Mouse (Mus musculus) layer of hippocampus, adult 6 months (tissue): Measurements from ENCODE around the gene Cd300e. TPM values are rescaled to one million over a fixed set of nuclear protein-coding genes. Genes with fewer than 3 reads are reported as not detected.

Experiments used
- long read RNA-seq, 2 experiments: library from polyadenylated mRNA; unstranded; transcript quantifications; one replicate each; pipeline ENCODE4 v2.0.0; 2019 to 2020
- polyA plus RNA-seq: library from polyadenylated mRNA; unstranded; fragments of <200 nt; fragmentation: Nextera tagmentation; gene quantifications from 2 replicates; pipeline ENCODE4 v1.2.3, GENCODE M21; 2021

Cd300e gene
- polyA plus RNA-seq = 0.06 TPM in 1 of 2 replicates, not detected in the other
- long read RNA-seq, experiment 1, partial matches to known transcripts = 0 of 1 reads
- long read RNA-seq, experiment 1, other reads (novel, unspliced or antisense) = 1 of 1 reads
- long read RNA-seq, experiment 2, partial matches to known transcripts = 0 of 2 reads
- long read RNA-seq, experiment 2, other reads (novel, unspliced or antisense) = 2 of 2 reads

DNA sequence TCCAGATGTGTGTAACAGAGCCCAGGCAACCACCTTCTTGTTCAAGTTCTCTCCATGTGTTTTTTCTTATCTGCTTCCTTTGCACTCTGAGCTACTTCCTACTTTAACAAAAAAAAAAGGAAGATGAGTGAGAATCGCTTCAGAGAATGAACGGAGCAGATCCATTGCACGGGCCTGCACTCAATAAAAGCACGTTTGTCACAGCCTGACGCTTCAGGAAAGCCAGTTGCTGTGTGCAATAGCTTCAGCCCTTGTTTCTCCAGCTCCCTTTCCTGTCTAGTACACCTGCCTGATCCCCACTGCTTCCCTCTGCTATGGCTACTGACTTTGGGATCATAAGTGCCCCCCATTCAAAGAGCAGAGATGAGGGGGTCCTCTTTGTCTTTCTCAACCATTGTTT lies at the start of gene Cd300e:
Gene Cd300e (minus strand): TSS at position 101 of the 400 bp plus-strand sequence.

DNA sequence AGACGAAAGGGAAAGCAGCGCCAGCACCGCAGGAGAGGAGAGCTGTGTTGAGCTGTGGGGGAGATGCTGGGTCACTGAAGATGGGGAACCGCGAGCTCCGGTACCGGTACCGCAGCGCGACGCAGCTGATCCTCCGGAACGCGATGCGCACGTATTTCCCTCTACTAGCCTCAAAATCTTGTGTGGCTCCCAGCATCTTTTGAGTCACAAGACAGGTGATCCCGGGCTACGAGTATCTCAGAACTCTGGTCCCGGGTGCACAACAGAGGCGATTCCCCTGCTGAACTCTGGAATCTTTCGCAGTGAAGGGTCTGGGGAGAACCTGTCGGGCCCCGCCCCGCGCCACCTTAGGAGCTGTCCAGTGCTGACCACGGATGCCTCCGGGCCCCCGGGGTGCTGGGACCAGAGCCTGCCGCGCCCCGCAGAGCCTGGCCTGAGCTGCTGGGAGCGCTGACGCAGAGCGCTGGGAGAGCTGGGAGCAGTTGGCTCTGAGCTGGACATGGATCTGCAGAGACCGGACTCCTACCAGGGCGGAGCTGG lies 29.5 kb upstream of the Cd300e start, which contains the start of gene Rab37:
Gene Rab37 (plus strand): TSS at position 70 of the 540 bp plus-strand sequence.

DNA sequence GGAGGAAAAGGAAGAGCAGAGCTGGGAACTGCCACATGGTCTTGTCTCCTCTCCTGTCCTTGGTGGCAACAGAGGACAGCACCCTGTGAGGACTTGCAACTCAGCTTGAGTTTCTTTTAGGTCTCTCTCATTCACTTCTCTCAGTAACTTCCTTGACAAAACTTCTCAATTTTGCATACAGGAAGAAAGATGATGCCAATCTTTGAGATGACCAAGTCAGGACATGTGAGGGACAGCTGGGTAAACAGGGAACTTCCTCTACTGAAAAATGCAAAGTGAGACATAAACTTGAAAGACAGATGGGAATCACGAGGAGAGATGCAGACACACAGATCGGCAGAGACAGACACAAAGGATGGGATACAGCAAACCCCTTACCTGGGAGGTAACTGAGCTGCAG lies 13.7 kb downstream of the Cd300e start, which contains the start of gene Cd300ld3:
Gene Cd300ld3 (minus strand): TSS at position 151 of the 400 bp plus-strand sequence.

DNA sequence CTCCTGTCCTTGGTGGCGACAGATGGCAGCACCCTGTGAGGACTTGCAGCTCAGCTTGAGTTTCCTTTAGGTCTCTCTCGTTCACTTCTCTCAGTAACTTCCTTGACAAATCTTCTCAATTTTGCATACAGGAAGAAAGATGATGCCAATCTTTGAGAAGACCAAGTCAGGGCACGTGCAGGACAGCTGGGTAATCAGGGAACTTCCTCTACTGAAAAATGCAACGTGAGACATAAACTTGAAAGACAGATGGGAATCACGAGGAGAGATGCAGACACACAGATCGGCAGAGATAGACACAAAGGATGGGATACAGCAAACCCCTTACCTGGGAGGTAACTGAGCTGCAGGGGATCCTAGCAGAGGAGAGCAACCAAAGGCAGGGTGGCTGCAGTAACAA lies 24.3 kb downstream of the Cd300e start, which contains the start of gene Cd300ld5:
Gene Cd300ld5 (minus strand): TSS at position 101 of the 400 bp plus-strand sequence.

GRCm38 (mm10) chr11:115026912-115027311 lies 35.1 kb downstream of the Cd300e start, which contains the start of gene Cd300ld4:
TSS of gene Cd300ld4 (minus strand) at chr11:115027012.

GRCm38 (mm10) chr11:115016093-115016492 lies 45.9 kb downstream of the Cd300e start, which contains the start of gene Cd300ld2:
TSS of gene Cd300ld2 (minus strand) at chr11:115016193.

Other genes with a start within 250 kb of the Cd300e start
- 3.1 and 6.1 TPM in 2 replicates for gene Gprc5c, start 211.0 kb downstream of the Cd300e start, polyA plus RNA-seq
- gene Cd300a, start 172.1 kb downstream of the Cd300e start, polyA plus RNA-seq = 0.95 and 1.2 TPM in 2 replicates
- 0.05 TPM in 1 of 2 replicates, not detected in the other for gene Cd300lb, start 127.8 kb downstream of the Cd300e start, polyA plus RNA-seq
- not detected in 2 replicates for gene Cd300c, start 93.0 kb downstream of the Cd300e start, polyA plus RNA-seq
- gene Cd300ld, start 72.3 kb downstream of the Cd300e start, polyA plus RNA-seq = 0.05 TPM in 1 of 2 replicates, not detected in the other
- gene Cd300c2, start 60.3 kb downstream of the Cd300e start, polyA plus RNA-seq = 5.0 and 6.7 TPM in 2 replicates
- gene Cd300ld2, start 46.0 kb downstream of the Cd300e start, polyA plus RNA-seq = not detected in 2 replicates
- 0.82 and 2.2 TPM in 2 replicates for gene Cd300ld4, start 35.2 kb downstream of the Cd300e start, polyA plus RNA-seq
- gene Cd300ld5, start 24.4 kb downstream of the Cd300e start, polyA plus RNA-seq = 0.44 and 0.52 TPM in 2 replicates
- 0.87 and 1.1 TPM in 2 replicates for gene Cd300ld3, start 13.8 kb downstream of the Cd300e start, polyA plus RNA-seq
- gene Rab37, start 29.3 kb upstream of the Cd300e start, polyA plus RNA-seq = 1.3 and 1.6 TPM in 2 replicates
- gene Cd300lf, start 71.8 kb upstream of the Cd300e start, polyA plus RNA-seq = 0.11 TPM in 1 of 2 replicates, not detected in the other
- 23.9 and 27.7 TPM in 2 replicates for gene Slc9a3r1, start 101.2 kb upstream of the Cd300e start, polyA plus RNA-seq
- 23.0 and 28.3 TPM in 2 replicates for gene Tmem104, start 125.3 kb upstream of the Cd300e start, polyA plus RNA-seq
- gene Nat9, start 125.7 kb upstream of the Cd300e start, polyA plus RNA-seq = 40.7 and 42.7 TPM in 2 replicates
- gene Grin2c, start 205.1 kb upstream of the Cd300e start, polyA plus RNA-seq = 3.3 and 5.2 TPM in 2 replicates
- gene Fdxr, start 214.9 kb upstream of the Cd300e start, polyA plus RNA-seq = 8.5 and 10.7 TPM in 2 replicates
- gene Fads6, start 235.5 kb upstream of the Cd300e start, polyA plus RNA-seq = 1.7 and 1.9 TPM in 2 replicates
- gene Otop2, start 245.0 kb upstream of the Cd300e start, polyA plus RNA-seq = 0.29 and 0.97 TPM in 2 replicates